Mouse (Mus musculus) lung, embryonic 15.5 days (tissue): Measurements from ENCODE around the gene Fbxw8. TPM values are rescaled to one million over a fixed set of nuclear protein-coding genes. Genes with fewer than 3 reads are reported as not detected.

Source experiments
- ATAC-seq: fragments of 200-750 bp; cut with Nextera tagmentation; 2 replicates; pipeline ENCODE4 v1.8.0; 2017; ENCODE audit warnings: moderate number of reproducible peaks, borderline replicate concordance; ENCODE audit not compliant: low FRiP score, low TSS enrichment; ENCODE audit errors: extremely low read depth
- H3K27ac ChIP-seq: fragments of 300-500 bp; sonication (generic); 2 replicates; pipeline ENCODE4 v1.5.1; 2015; ENCODE audit warnings: moderate library complexity, mild to moderate bottlenecking, inconsistent platforms
- H3K27me3 ChIP-seq: fragments of 300-500 bp; sonication (generic); 2 replicates; pipeline ENCODE4 v1.6.1; 2015; ENCODE audit warnings: inconsistent platforms
- H3K36me3 ChIP-seq: fragments of 300-500 bp; sonication (generic); 2 replicates; pipeline ENCODE4 v1.6.1; 2015; ENCODE audit warnings: inconsistent platforms
- H3K4me1 ChIP-seq: fragments of 300-500 bp; sonication (generic); 2 replicates; pipeline ENCODE4 v1.6.1; 2015; ENCODE audit warnings: inconsistent platforms
- H3K4me2 ChIP-seq: fragments of 300-500 bp; sonication (generic); 2 replicates; pipeline ENCODE4 v1.6.1; 2015; ENCODE audit warnings: inconsistent platforms, mild to moderate bottlenecking, moderate library complexity
- H3K4me3 ChIP-seq: fragments of 300-500 bp; sonication (generic); 2 replicates; pipeline ENCODE4 v1.5.1; 2015; ENCODE audit warnings: mild to moderate bottlenecking, inconsistent platforms
- H3K9ac ChIP-seq: fragments of 300-500 bp; sonication (generic); 2 replicates; pipeline ENCODE4 v1.6.1; 2015; ENCODE audit warnings: inconsistent platforms
- H3K9me3 ChIP-seq: fragments of 300-500 bp; sonication (generic); 2 replicates; pipeline ENCODE4 v1.6.1; 2016; ENCODE audit warnings: inconsistent platforms
- WGBS: fragments of 180-500 bp; shearing (Covaris S2); methylation state at CpG from one replicate; pipeline ENCODE4 v1.1.7; 2015; 5-methylcytosine and 5-hydroxymethylcytosine counted together
- polyA plus RNA-seq: library from polyadenylated mRNA; unstranded; fragments of >200 nt; fragmentation: Nextera tagmentation; extraction: Ambion mirVana; gene quantifications from 2 replicates; pipeline ENCODE4 v1.2.1, GENCODE M21; 2015

Fbxw8 gene
- polyA plus RNA-seq, 1 experiment from 2014 or later: 30.2 TPM

GRCm38 (mm10) chr5:118099069-118099869 is 56.0 kb downstream of the Fbxw8 start:
- 73% methylated on average over 11 of the region's 11 CpGs for WGBS
- Histone ChIP-seq H3K4me2 (no peak overlapping the region), H3K9me3 (no peaks in the 10 kb centered on the region), H3K4me3 (no peak overlapping the region), H3K4me1 (no peaks in the 10 kb centered on the region), H3K27ac (no peak overlapping the region; the same call in 1 of the 2 replicates), H3K27me3 (no peaks in the 10 kb centered on the region), H3K36me3 (peaks cover 17% of the 10 kb centered on the region), H3K9ac (no peak overlapping the region)
- ATAC-seq: peak; percentile 73; the same call in 1 of the 2 replicates

- H3K9ac ChIP-seq: no peak overlapping the region
- H3K4me3 ChIP-seq: no peak overlapping the region
- no peak for ATAC-seq
- peaks cover 44% of the 10 kb centered on the region for H3K36me3 ChIP-seq
- no peaks in the 10 kb centered on the region for H3K27me3 ChIP-seq
- no peaks in the 10 kb centered on the region for H3K9me3 ChIP-seq
- WGBS: 79% methylated on average over 3 of the region's 3 CpGs
- H3K27ac ChIP-seq: no peak overlapping the region
- no peak overlapping the region for H3K4me2 ChIP-seq
- H3K4me1 ChIP-seq: no peaks in the 10 kb centered on the region
These were observed 58.9 kb downstream of the Fbxw8 start for GRCm38 (mm10) chr5:118096317-118096716.

GRCm38 (mm10) chr5:118095849-118096248 is 59.4 kb downstream of the Fbxw8 start:
- no peak overlapping the region for H3K4me2 ChIP-seq
- H3K27me3 ChIP-seq: no peaks in the 10 kb centered on the region
- peaks cover 48% of the 10 kb centered on the region for H3K36me3 ChIP-seq
- H3K9me3 ChIP-seq: no peaks in the 10 kb centered on the region
- WGBS: 83% methylated on average over 4 of the region's 4 CpGs
- H3K4me3 ChIP-seq: no peak overlapping the region
- H3K27ac ChIP-seq: no peak overlapping the region
- no peak overlapping the region for H3K9ac ChIP-seq
- H3K4me1 ChIP-seq: no peaks in the 10 kb centered on the region
- ATAC-seq: no peak

GRCm38 (mm10) chr5:118095433-118095832 is 59.8 kb downstream of the Fbxw8 start:
- Histone ChIP-seq H3K27ac (no peak overlapping the region), H3K4me1 (no peaks in the 10 kb centered on the region), H3K36me3 (peaks cover 52% of the 10 kb centered on the region), H3K4me3 (no peak overlapping the region), H3K9ac (no peak overlapping the region), H3K4me2 (no peak overlapping the region), H3K27me3 (no peaks in the 10 kb centered on the region), H3K9me3 (no peaks in the 10 kb centered on the region)
- no peak for ATAC-seq
- 86% methylated on average over 11 of the region's 11 CpGs for WGBS

- H3K9me3 ChIP-seq: no peaks in the 10 kb centered on the region
- 77% methylated on average over 11 of the region's 11 CpGs for WGBS
- H3K4me3 ChIP-seq: no peak overlapping the region
- H3K9ac ChIP-seq: no peak overlapping the region
- no peak for ATAC-seq
- peaks cover 57% of the 10 kb centered on the region for H3K36me3 ChIP-seq
- no peaks in the 10 kb centered on the region for H3K27me3 ChIP-seq
- no peak overlapping the region for H3K4me2 ChIP-seq
- no peak overlapping the region for H3K27ac ChIP-seq
- no peaks in the 10 kb centered on the region for H3K4me1 ChIP-seq
These were observed 61.8 kb downstream of the Fbxw8 start for GRCm38 (mm10) chr5:118093321-118094035.

- no peaks in the 10 kb centered on the region for H3K9me3 ChIP-seq
- no peak overlapping the region for H3K9ac ChIP-seq
- no peak overlapping the region for H3K4me3 ChIP-seq
- H3K36me3 ChIP-seq: peaks cover 52% of the 10 kb centered on the region
- H3K27me3 ChIP-seq: no peaks in the 10 kb centered on the region
- no peak overlapping the region for H3K4me2 ChIP-seq
- no peaks in the 10 kb centered on the region for H3K4me1 ChIP-seq
- 92% methylated on average over 2 of the region's 2 CpGs for WGBS
- no peak overlapping the region for H3K27ac ChIP-seq
- no peak for ATAC-seq
These were observed 64.4 kb downstream of the Fbxw8 start for GRCm38 (mm10) chr5:118090837-118091236.

GRCm38 (mm10) chr5:118090101-118090500 is 65.2 kb downstream of the Fbxw8 start:
- no peak overlapping the region for H3K9ac ChIP-seq
- WGBS: 97% methylated on average over 6 of the region's 6 CpGs
- H3K4me1 ChIP-seq: no peaks in the 10 kb centered on the region
- H3K27me3 ChIP-seq: no peaks in the 10 kb centered on the region
- H3K27ac ChIP-seq: no peak overlapping the region
- no peak overlapping the region for H3K4me2 ChIP-seq
- H3K9me3 ChIP-seq: no peaks in the 10 kb centered on the region
- H3K36me3 ChIP-seq: peaks cover 46% of the 10 kb centered on the region
- H3K4me3 ChIP-seq: no peak overlapping the region
- no peak for ATAC-seq

- Histone ChIP-seq H3K9me3 (no peaks in the 10 kb centered on the region), H3K9ac (no peak overlapping the region), H3K4me2 (no peak overlapping the region), H3K27me3 (no peaks in the 10 kb centered on the region), H3K4me3 (no peak overlapping the region), H3K27ac (no peak overlapping the region), H3K36me3 (peaks cover 40% of the 10 kb centered on the region), H3K4me1 (peaks cover 9% of the 10 kb centered on the region)
- WGBS: 62% methylated on average over 7 of the region's 7 CpGs
- no peak for ATAC-seq
These were observed 66.2 kb downstream of the Fbxw8 start for GRCm38 (mm10) chr5:118089102-118089501.

- Histone ChIP-seq H3K9ac (no peak overlapping the region), H3K27ac (no peak overlapping the region), H3K36me3 (peaks cover 19% of the 10 kb centered on the region), H3K4me2 (no peak overlapping the region), H3K27me3 (no peaks in the 10 kb centered on the region), H3K4me1 (peaks cover 29% of the 10 kb centered on the region), H3K9me3 (no peaks in the 10 kb centered on the region), H3K4me3 (no peak overlapping the region)
- no peak for ATAC-seq
- WGBS: 37% methylated on average over 7 of the region's 7 CpGs
These were observed 68.3 kb downstream of the Fbxw8 start for GRCm38 (mm10) chr5:118086956-118087355.

- H3K27ac ChIP-seq: no peak overlapping the region
- H3K4me2 ChIP-seq: no peak overlapping the region
- H3K4me1 ChIP-seq: peaks cover 33% of the 10 kb centered on the region
- H3K27me3 ChIP-seq: no peaks in the 10 kb centered on the region
- peaks cover 4% of the 10 kb centered on the region for H3K36me3 ChIP-seq
- 78% methylated on average over 7 of the region's 7 CpGs for WGBS
- no peaks in the 10 kb centered on the region for H3K9me3 ChIP-seq
- ATAC-seq: no peak
- no peak overlapping the region for H3K4me3 ChIP-seq
- H3K9ac ChIP-seq: no peak overlapping the region
These were observed 70.0 kb downstream of the Fbxw8 start for GRCm38 (mm10) chr5:118085313-118085712.

GRCm38 (mm10) chr5:118084171-118084727 is 71.0 kb downstream of the Fbxw8 start:
- H3K4me1 ChIP-seq: peaks cover 33% of the 10 kb centered on the region
- no peak overlapping the region for H3K27ac ChIP-seq
- no peak overlapping the region for H3K9ac ChIP-seq
- no peak for ATAC-seq
- whole genome bisulfite sequencing: 49% methylated on average over 10 of the region's 10 CpGs
- H3K27me3 ChIP-seq: no peaks in the 10 kb centered on the region
- no peaks in the 10 kb centered on the region for H3K9me3 ChIP-seq
- 0 out of 2 replicates have a peak, but pooled peaks cover 2% of the 10 kb centered on the region for H3K36me3 ChIP-seq
- no peak overlapping the region for H3K4me3 ChIP-seq
- H3K4me2 ChIP-seq: no peak overlapping the region
